Mouse (Mus musculus): Measurements from ENCODE around the gene Jak1.
"Not testable (repeated sequence)": the region's sequence is repeated elsewhere in the genome, so short reads cannot be mapped to it uniquely, and the experiment has no call there.

Jak1 gene

DNA sequence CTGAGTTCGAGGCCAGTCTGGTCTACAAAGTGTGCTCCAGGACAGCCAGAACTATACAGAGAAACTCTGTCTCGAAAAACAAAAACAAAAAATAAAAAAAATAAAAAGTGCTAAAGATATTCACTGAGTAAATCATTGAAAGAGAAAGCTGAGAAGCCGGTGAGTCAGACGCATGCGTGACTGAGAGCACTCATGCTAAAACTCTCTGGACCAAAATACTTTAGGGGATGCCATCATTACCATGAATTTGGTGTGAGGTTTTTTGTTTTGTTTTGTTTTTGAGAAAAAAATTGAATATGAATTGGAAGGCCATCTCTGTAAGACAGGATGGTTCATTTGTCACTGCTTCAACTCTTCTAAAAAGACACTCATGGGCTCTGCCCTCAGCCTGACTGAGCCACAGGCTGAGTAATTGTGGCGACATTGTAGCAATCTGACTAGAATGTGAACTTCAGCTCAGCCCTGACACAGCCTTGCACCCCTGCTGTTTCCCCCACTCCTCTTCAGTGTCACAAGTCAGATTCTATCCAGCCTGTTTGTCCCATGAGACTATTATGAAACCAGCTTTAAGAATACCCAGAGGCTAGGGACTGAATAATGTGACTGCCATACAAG is 11.5 kb upstream of the Jak1 start:
- in situ Hi-C loops (cut with MboI, MseI) = no loop called here

- in situ Hi-C loops (cut with MboI, MseI) = no loop called here
These were observed 10.8 kb upstream of the Jak1 start for GRCm38 (mm10) chr4:101275881-101276280.

DNA sequence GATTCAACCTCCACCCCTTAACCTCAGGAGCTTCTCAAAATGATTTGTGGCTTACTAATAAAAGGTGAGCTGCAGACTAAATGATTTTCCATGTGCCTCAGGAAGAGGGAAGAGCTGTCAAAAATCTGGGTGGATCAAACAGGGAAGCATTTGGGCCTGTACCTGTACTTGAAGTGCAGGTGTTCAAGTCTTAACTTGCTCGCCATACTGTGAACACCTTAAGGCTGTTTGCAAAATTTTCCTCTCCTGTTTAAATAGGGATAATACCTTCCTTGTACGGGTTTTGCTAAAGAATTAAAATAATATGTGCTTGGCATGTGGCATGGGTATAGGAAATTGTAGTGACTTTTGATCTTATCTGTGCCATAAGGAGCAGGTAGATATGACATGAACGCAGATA is 5.7 kb upstream of the Jak1 start:
- in situ Hi-C loops (cut with MboI, MseI) = no loop called here

- in situ Hi-C loops (cut with MboI, MseI) = not testable (repeated sequence)
These were observed 3.4 kb upstream of the Jak1 start for GRCm38 (mm10) chr4:101268506-101268905.

DNA sequence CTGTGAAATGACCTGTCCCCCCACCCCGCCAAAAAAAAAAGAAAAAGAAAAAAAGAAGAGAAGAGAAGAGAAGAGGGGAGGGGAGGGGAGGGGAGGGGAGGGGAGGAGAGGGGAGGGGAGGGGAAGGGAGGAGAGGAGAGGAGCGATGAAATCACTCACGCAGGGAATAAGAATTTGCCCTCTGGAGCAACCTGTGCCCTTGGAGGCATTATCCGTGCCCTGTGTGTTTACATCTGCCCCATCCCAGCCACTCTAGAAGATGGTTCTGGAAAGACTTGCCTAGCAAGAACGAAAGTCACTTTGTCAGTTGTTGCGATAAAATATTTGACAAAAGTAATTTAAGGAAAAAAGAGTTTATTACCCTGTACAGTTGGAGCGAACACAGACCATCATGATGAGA is 441 bp upstream of the Jak1 start:
- in situ Hi-C loops (cut with MboI, MseI) = no loop called here

GRCm38 (mm10) chr4:101263968-101264740 is 928 bp downstream of the Jak1 start:
- in situ Hi-C loops (cut with MboI, MseI) = no loop called here

DNA sequence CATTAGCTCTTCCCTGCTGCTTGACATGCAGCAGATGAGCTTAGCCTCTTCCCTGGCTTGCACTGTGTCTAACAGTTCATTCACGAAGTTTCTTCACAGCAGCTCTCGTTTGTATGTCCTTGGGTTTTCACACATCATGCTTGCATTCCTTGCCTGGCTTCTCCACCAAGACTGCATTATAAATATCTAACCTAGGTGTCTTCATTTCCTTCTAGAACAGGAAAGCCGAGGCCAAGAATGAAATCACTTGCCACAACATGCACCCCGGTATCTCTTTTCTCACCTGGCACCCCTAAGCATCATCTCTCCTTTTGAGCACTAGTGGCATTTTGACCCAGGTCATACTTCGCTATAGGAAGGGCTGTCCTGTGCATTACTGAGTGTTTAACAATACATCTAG is 3.5 kb downstream of the Jak1 start:
- in situ Hi-C loops (cut with MboI, MseI) = no loop called here

DNA sequence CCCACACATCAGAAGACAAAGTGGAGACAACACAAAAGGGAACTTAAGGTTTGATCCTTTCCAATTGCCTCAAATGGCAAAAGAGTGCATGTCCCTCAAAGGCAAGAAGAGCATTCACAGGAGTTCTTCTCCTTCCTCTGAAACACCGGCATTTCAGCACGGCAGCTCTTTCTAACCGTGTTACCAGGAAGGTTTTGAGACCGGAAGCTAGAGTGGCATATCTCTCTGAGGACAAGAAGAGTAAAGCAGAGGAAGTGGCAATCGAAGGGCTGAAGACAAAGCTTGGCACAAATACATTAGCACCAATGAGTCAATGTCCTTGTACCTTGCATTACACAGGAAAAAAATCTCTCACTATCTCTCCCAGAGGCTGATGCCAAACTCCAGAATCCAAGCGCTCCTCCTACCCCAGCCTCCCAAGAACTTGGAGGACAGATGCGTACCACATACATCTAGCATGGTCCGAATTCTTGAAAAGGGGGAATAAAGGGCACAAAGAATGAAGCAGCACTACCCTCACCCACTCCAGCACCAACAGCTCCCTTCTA is 4.3 kb downstream of the Jak1 start:
- in situ Hi-C loops (cut with MboI, MseI) = no loop called here

DNA sequence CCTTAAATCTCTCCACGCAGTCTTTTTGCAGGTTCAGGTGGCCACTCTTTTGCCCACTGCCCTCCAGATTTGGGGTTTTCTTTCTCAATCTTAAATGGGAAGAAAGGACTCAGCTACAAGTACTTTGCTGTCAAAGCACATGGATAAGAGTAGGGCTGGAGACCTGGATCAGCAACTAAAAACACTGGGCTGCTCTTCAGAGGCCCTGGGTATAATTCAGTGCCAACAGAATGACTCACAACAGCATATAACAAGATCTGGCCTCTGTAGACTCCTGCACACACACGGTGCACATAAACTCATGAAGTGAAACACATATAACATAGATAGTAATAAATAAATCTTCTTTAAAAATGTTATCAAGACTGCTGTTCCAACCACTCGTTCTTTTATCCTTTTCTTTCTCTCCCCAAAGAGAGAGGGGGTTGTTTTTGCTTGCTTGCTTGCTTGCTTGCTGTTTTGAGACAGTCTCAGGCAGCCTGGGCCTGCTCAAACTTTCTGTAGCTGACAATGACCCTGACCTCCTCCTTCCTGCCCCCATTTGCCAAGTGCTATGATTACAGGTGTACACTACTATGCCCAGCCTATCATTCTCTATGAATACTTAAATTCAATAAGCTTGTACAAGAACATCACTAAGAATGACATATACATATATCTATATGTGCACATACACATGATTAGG is 8.4 kb downstream of the Jak1 start:
- in situ Hi-C loops (cut with MboI, MseI) = loop anchor here in 1 of 2 experiments (5.0 kb wide), 1 partner anchor 74 kb away; no protein-coding TSS in a partner anchor

- in situ Hi-C loops (cut with MboI, MseI) = loop anchor here in 1 of 2 experiments (5.0 kb wide), 1 partner anchor 72 kb away; no protein-coding TSS in a partner anchor
These were observed 10.3 kb downstream of the Jak1 start for GRCm38 (mm10) chr4:101254606-101255349.

DNA sequence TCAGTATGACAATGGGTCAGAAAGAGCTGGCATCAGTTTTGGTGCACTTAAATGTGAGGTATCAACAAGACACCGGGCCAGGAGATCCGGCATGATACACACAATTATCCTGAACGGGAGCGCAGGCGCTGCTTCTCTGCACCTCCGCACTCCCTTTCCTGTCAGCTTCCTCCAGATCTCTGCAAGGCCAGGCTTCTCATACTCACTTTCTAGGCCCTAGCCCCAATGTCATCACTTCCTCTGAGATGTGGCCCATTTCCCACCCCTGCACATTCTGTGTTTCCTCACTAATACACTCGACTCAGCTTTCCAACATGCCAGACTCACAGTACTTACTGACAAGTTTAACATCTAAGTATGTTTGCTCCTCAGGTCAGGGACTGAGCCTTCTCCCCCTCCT is 11.1 kb downstream of the Jak1 start:
- in situ Hi-C loops (cut with MboI, MseI) = no loop called here

DNA sequence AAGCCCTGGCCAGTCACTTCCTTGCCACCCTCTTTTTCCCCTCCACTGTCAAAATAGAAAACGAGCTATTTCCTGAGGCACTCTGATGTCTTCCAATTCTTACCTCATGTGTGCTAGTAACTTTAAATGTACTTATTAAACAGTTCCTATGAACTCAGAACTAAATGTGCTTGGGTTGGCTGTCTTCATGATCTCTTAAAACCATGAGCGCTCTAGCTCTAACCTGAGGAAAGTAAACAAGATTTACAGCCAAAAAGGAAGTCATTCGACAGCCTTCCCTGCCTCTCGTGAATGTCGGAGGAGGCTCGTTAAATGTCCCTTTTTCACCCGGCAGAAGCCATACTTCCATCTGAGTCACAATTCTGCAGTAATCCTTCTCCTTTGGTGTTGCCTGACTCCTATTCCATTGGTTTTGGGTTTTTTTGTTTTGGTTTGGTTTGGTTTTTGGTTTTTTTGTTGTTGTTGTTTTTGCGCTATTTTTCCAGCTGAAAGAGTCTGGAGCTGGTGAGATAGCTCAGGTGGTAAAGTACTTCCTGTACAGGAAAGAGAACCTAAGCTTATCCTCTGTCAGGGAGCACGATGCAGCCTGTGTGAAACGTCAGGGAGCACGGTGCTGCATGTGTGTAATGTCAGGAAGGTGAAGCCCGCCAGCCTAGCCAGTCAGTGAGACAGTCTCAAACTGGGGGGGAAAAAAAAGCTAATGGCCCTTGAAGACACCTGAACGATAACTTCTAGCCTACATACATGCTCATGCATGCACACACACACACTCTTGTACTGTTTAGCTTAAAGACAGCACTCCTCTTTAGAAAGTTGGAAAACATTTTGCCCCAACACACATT is 12.1 kb downstream of the Jak1 start:
- in situ Hi-C loops (cut with MboI, MseI) = no loop called here

- in situ Hi-C loops (cut with MboI, MseI) = no loop called here
These were observed 13.1 kb downstream of the Jak1 start for GRCm38 (mm10) chr4:101252016-101252415.

DNA sequence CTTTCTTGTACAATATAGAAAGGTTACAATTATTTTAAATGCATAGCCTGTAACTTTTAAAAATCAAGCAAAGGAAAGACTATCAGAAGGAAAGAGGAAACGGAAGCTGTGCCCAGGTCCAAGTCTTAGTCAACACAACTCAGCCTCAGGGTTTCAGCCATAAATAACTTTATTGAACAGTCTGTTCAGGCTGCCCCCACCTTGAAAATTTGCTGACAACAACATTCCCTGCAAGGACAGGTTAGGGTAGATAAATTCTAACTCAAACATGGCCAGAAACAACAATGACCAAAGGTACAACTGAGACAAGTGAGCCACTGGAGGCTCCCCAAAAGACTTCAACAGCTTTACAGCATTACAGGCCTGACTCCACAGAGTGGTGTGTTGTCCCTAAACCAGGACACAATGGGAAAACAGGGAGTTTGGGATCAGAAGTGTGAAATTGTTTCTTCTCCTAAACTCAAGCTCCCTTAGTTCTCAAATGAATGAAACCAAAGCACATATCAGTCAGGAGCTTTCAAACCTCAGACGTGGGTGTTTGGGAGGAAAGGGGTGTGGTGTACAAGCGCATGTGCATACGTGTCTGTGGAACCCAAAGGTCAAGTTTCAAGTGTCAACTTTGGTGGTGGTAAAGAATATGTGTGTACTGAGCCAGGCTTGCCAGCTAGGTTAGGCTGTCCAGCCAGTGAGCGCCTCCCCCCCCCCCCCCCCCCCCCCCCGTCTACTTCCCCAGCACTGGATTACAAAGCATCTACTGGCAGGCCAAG is 14.9 kb downstream of the Jak1 start:
- in situ Hi-C loops (cut with MboI, MseI) = no loop called here

GRCm38 (mm10) chr4:101247355-101247754 is 17.7 kb downstream of the Jak1 start:
- in situ Hi-C loops (cut with MboI, MseI) = no loop called here

DNA sequence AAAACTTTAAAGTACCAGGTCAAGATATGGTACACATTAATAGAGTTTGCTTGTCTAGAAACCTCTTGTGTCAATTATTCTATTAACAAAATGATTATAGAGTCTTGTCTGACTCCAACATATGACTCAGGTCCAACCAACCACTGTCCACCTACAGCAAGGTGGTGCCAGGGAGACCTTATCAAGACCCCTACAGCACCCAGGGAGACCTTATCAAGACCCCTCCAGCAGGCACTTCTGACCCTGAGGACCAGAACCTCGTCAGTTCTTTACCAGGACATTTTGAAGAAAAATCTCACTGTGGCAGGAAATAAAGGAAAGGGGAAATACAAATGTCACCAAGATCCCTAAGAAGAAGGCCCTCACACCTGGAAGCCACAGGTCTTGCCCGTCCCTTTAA is 18.5 kb downstream of the Jak1 start:
- in situ Hi-C loops (cut with MboI, MseI) = no loop called here

DNA sequence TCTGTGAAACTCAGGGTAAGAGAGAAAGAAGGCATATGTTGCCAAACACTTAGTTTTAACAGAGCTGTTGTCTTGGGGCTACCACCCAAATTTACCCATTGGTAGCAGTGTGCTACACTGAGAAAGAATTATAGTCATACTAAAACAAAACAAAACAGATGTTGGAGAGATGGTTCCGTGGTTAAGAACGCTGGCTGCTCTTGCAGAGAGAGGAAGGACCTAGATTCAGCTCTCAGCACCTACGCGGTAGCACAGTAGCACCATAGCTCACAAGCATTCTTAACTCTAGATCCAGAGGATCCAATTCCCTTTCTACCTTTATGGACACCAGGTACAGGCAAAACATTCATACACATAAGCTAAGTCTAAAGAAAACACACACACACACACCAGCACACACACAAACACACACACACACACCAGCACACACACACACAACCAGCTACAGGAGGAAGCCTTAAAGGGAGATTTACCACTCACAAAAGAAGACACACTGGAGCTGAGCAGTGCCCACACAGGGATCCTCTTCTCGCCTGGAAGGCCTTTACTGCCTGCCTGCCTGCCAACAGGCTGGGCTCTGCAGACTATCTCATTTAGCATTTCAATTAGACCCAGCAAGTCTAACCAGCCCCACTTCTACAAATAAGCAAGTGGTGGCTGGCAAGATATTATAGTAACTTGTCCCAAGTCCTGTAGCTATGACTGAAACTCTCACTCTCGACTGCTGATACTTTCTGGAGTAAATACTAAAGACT is 20.6 kb downstream of the Jak1 start:
- in situ Hi-C loops (cut with MboI, MseI) = no loop called here

- in situ Hi-C loops (cut with MboI, MseI) = no loop called here
These were observed 24.3 kb downstream of the Jak1 start for GRCm38 (mm10) chr4:101240875-101241173.

GRCm38 (mm10) chr4:101240163-101240874 is 24.8 kb downstream of the Jak1 start:
- in situ Hi-C loops (cut with MboI, MseI) = no loop called here

All from T-helper 17 cell (primary cell).